Mouse (Mus musculus): ENCODE results near the gene Preb. TPM values are rescaled to one million over a fixed set of nuclear protein-coding genes. Genes with fewer than 3 reads are reported as not detected.

Preb gene
- polyA plus RNA-seq, 2 experiments = 91.1 to 259 TPM

GRCm38 (mm10) chr5:30930121-30930520, 30.0 kb downstream of the Preb start:
- Histone ChIP-seq H3K27ac (replicated peaks; ENCODE audit: low read depth, low read length) (no peak overlapping the region), H3K27me3 (ENCODE audit: control insufficient read depth, insufficient read depth, low read length) (no peaks in the 10 kb centered on the region), H3K4me1 (ENCODE audit: control insufficient read depth, insufficient read depth, low read length) (no peaks in the 10 kb centered on the region), H3K9ac (ENCODE audit: low read depth, low read length, severe bottlenecking) (no peak overlapping the region), H3K9me3 (ENCODE audit: control insufficient read depth, low read length) (no peaks in the 10 kb centered on the region), H3K4me2 (replicated peaks; ENCODE audit: low read depth, low read length, severe bottlenecking) (no peak overlapping the region), H3K36me3 (ENCODE audit: control insufficient read depth, insufficient read depth, low read length) (no peaks in the 10 kb centered on the region), H3K4me3 (replicated peaks; ENCODE audit: low read length) (no peak overlapping the region)
- 38% methylated on average over 4 of the region's 4 CpGs for WGBS
- DNase-seq (ENCODE audit: low spot score) (peak; percentile 79), ATAC-seq (ENCODE audit: low FRiP score, low read depth) (peak; percentile 51; the same call in 1 of the 2 replicates)
- no peak for TF ChIP-seq POLR2A (IDR thresholded peaks at IDR 0.05; ENCODE audit: borderline replicate concordance, extremely low read depth, insufficient read depth, insufficient read length)

- ATAC-seq (ENCODE audit: low FRiP score, low read depth) = 0 out of 2 replicates have a peak, but pooled peaks have one; percentile 17
- no peak overlapping the region for H3K9ac ChIP-seq (ENCODE audit: low read depth, low read length, severe bottlenecking)
- no peaks in the 10 kb centered on the region for H3K9me3 ChIP-seq (ENCODE audit: control insufficient read depth, low read length)
- DNase-seq (ENCODE audit: low spot score) = no peak
- H3K4me2 ChIP-seq (replicated peaks; ENCODE audit: low read depth, low read length, severe bottlenecking) = peak overlapping the region; percentile 15; the same call in 1 of the 2 replicates
- no peak for TF ChIP-seq POLR2A (IDR thresholded peaks at IDR 0.05; ENCODE audit: borderline replicate concordance, extremely low read depth, insufficient read depth, insufficient read length)
- WGBS = 49% methylated on average over 7 of the region's 7 CpGs
- no peaks in the 10 kb centered on the region for H3K36me3 ChIP-seq (ENCODE audit: control insufficient read depth, insufficient read depth, low read length)
- H3K4me1 ChIP-seq (ENCODE audit: control insufficient read depth, insufficient read depth, low read length) = no peaks in the 10 kb centered on the region
- H3K4me3 ChIP-seq (replicated peaks; ENCODE audit: low read length) = no peak overlapping the region
- no peaks in the 10 kb centered on the region for H3K27me3 ChIP-seq (ENCODE audit: control insufficient read depth, insufficient read depth, low read length)
- H3K27ac ChIP-seq (replicated peaks; ENCODE audit: low read depth, low read length) = no peak overlapping the region
These were observed 32.1 kb downstream of the Preb start for GRCm38 (mm10) chr5:30927945-30928529.

- H3K9ac ChIP-seq (ENCODE audit: low read depth, low read length, severe bottlenecking) = no peak overlapping the region
- H3K4me3 ChIP-seq (replicated peaks; ENCODE audit: low read length) = no peak overlapping the region
- DNase-seq (ENCODE audit: low spot score) = no peak
- peaks cover 1% of the 10 kb centered on the region for H3K36me3 ChIP-seq (ENCODE audit: control insufficient read depth, insufficient read depth, low read length)
- H3K4me2 ChIP-seq (replicated peaks; ENCODE audit: low read depth, low read length, severe bottlenecking) = no peak overlapping the region
- ATAC-seq (ENCODE audit: low FRiP score, low read depth) = no peak
- no peak overlapping the region for H3K27ac ChIP-seq (replicated peaks; ENCODE audit: low read depth, low read length)
- H3K27me3 ChIP-seq (ENCODE audit: control insufficient read depth, insufficient read depth, low read length) = no peaks in the 10 kb centered on the region
- 78% methylated on average over 2 of the region's 2 CpGs for WGBS
- no peak for TF ChIP-seq POLR2A (IDR thresholded peaks at IDR 0.05; ENCODE audit: borderline replicate concordance, extremely low read depth, insufficient read depth, insufficient read length)
- peaks cover 14% of the 10 kb centered on the region for H3K4me1 ChIP-seq (ENCODE audit: control insufficient read depth, insufficient read depth, low read length)
- no peaks in the 10 kb centered on the region for H3K9me3 ChIP-seq (ENCODE audit: control insufficient read depth, low read length)
These were observed 34.1 kb downstream of the Preb start for GRCm38 (mm10) chr5:30926073-30926472.

- no peak overlapping the region for H3K27ac ChIP-seq (replicated peaks; ENCODE audit: low read depth, low read length)
- no peak overlapping the region for H3K4me3 ChIP-seq (replicated peaks; ENCODE audit: low read length)
- no peak overlapping the region for H3K9ac ChIP-seq (ENCODE audit: low read depth, low read length, severe bottlenecking)
- peaks cover 14% of the 10 kb centered on the region for H3K4me1 ChIP-seq (ENCODE audit: control insufficient read depth, insufficient read depth, low read length)
- H3K27me3 ChIP-seq (ENCODE audit: control insufficient read depth, insufficient read depth, low read length) = no peaks in the 10 kb centered on the region
- no peak for TF ChIP-seq POLR2A (IDR thresholded peaks at IDR 0.05; ENCODE audit: borderline replicate concordance, extremely low read depth, insufficient read depth, insufficient read length)
- no peak overlapping the region for H3K4me2 ChIP-seq (replicated peaks; ENCODE audit: low read depth, low read length, severe bottlenecking)
- no peak for DNase-seq (ENCODE audit: low spot score)
- H3K36me3 ChIP-seq (ENCODE audit: control insufficient read depth, insufficient read depth, low read length) = peaks cover 10% of the 10 kb centered on the region
- no peak for ATAC-seq (ENCODE audit: low FRiP score, low read depth)
- WGBS = 86% methylated on average over 5 of the region's 5 CpGs
- no peaks in the 10 kb centered on the region for H3K9me3 ChIP-seq (ENCODE audit: control insufficient read depth, low read length)
These were observed 34.9 kb downstream of the Preb start for GRCm38 (mm10) chr5:30925217-30925616.

- Histone ChIP-seq H3K27me3 (ENCODE audit: control insufficient read depth, insufficient read depth, low read length) (no peaks in the 10 kb centered on the region), H3K4me1 (ENCODE audit: control insufficient read depth, insufficient read depth, low read length) (peaks cover 14% of the 10 kb centered on the region), H3K9me3 (ENCODE audit: control insufficient read depth, low read length) (no peaks in the 10 kb centered on the region), H3K36me3 (ENCODE audit: control insufficient read depth, insufficient read depth, low read length) (peaks cover 16% of the 10 kb centered on the region), H3K4me2 (replicated peaks; ENCODE audit: low read depth, low read length, severe bottlenecking) (no peak overlapping the region), H3K27ac (replicated peaks; ENCODE audit: low read depth, low read length) (no peak overlapping the region), H3K4me3 (replicated peaks; ENCODE audit: low read length) (no peak overlapping the region), H3K9ac (ENCODE audit: low read depth, low read length, severe bottlenecking) (no peak overlapping the region)
- ATAC-seq (ENCODE audit: low FRiP score, low read depth) = no peak
- WGBS = 74% methylated on average over 8 of the region's 8 CpGs
- no peak for DNase-seq (ENCODE audit: low spot score)
- TF ChIP-seq POLR2A (IDR thresholded peaks at IDR 0.05; ENCODE audit: borderline replicate concordance, extremely low read depth, insufficient read depth, insufficient read length) = no peak
These were observed 35.5 kb downstream of the Preb start for GRCm38 (mm10) chr5:30924614-30925013.
